Mouse (Mus musculus) right cerebral cortex, adult 2 months (tissue): ENCODE data around the gene Thop1.
"Not testable (repeated sequence)": the region's sequence is repeated elsewhere in the genome, so short reads cannot be mapped to it uniquely, and the experiment has no call there.

ENCODE experiments used
- DNase-seq, 2 experiments: peaks; one replicate each; pipeline ENCODE4 v3.0.0; 2021 to 2022; ENCODE audit warnings: low spot score in 2 of 2

Gene Thop1

GRCm38 (mm10) chr10:81057406-81058130 is 12.3 kb upstream of the Thop1 start:
- DNase-seq = no peak

- DNase-seq = no peak
Observed at GRCm38 (mm10) chr10:81058896-81059295, 10.9 kb upstream of the Thop1 start.

GRCm38 (mm10) chr10:81059603-81060543 is 10.0 kb upstream of the Thop1 start, which contains the start of gene Sgta:
Gene Sgta (minus strand): TSS chr10:81060181.
- peak; percentile 100 for DNase-seq

- no peak for DNase-seq
Observed at GRCm38 (mm10) chr10:81062710-81063109, 7.1 kb upstream of the Thop1 start.

GRCm38 (mm10) chr10:81064519-81064918 is 5.3 kb upstream of the Thop1 start:
- not testable (repeated sequence) for DNase-seq

GRCm38 (mm10) chr10:81068706-81069105 is 1.1 kb upstream of the Thop1 start:
- no peak for DNase-seq

GRCm38 (mm10) chr10:81072290-81072689 is 2.5 kb downstream of the Thop1 start:
- no peak for DNase-seq

- no peak for DNase-seq
Observed at GRCm38 (mm10) chr10:81073464-81073863, 3.6 kb downstream of the Thop1 start.

GRCm38 (mm10) chr10:81075734-81076133 is 5.9 kb downstream of the Thop1 start:
- no peak for DNase-seq

GRCm38 (mm10) chr10:81076356-81076755 is 6.5 kb downstream of the Thop1 start:
- no peak for DNase-seq

- no peak for DNase-seq
Observed at GRCm38 (mm10) chr10:81077916-81078315, 8.1 kb downstream of the Thop1 start.

- no peak for DNase-seq
Observed at GRCm38 (mm10) chr10:81080008-81080655, 10.3 kb downstream of the Thop1 start.

GRCm38 (mm10) chr10:81082168-81082960 is 12.5 kb downstream of the Thop1 start:
- DNase-seq = peak; percentile 79 to 86

- DNase-seq = no peak
Observed at GRCm38 (mm10) chr10:81087021-81087420, 17.2 kb downstream of the Thop1 start.

GRCm38 (mm10) chr10:81089216-81089615 is 19.4 kb downstream of the Thop1 start:
- no peak for DNase-seq

GRCm38 (mm10) chr10:81090621-81091020 is 20.8 kb downstream of the Thop1 start:
- no peak for DNase-seq

- DNase-seq = no peak
Observed at GRCm38 (mm10) chr10:81092465-81093250, 22.8 kb downstream of the Thop1 start.

- no peak for DNase-seq
Observed at GRCm38 (mm10) chr10:81094931-81095678, 25.3 kb downstream of the Thop1 start.

GRCm38 (mm10) chr10:81105565-81106112 is 35.8 kb downstream of the Thop1 start, which contains the start of gene Map2k2:
Gene Map2k2 (plus strand): TSS chr10:81105915.
- DNase-seq = peak; percentile 94 to 95
